Mouse (Mus musculus) midbrain, embryonic 13.5 days (tissue): ENCODE results near the gene Treml4. TPM values are rescaled to one million over a fixed set of nuclear protein-coding genes. Genes with fewer than 3 reads are reported as not detected.
"Not testable (repeated sequence)": the region's sequence is repeated elsewhere in the genome, so short reads cannot be mapped to it uniquely, and the experiment has no call there.

Experiments used
- ATAC-seq: fragments of 200-750 bp; cut with Nextera tagmentation; 2 replicates; pipeline ENCODE4 v1.8.0; 2017; ENCODE audit warnings: mild to moderate bottlenecking, moderate TSS enrichment, moderate library complexity
- H3K27ac ChIP-seq: fragments of 300-500 bp; sonication (generic); 2 replicates; pipeline ENCODE4 v1.5.1; 2015; ENCODE audit warnings: inconsistent platforms, mild to moderate bottlenecking, moderate library complexity
- H3K27me3 ChIP-seq: fragments of 300-500 bp; sonication (generic); 2 replicates; pipeline ENCODE4 v1.6.1; 2015; ENCODE audit warnings: mild to moderate bottlenecking, inconsistent platforms
- H3K36me3 ChIP-seq: fragments of 300-500 bp; sonication (generic); 2 replicates; pipeline ENCODE4 v1.6.1; 2015; ENCODE audit warnings: mild to moderate bottlenecking, inconsistent platforms
- H3K4me1 ChIP-seq: fragments of 300-500 bp; sonication (generic); replicated peaks from 2 replicates; pipeline ENCODE4 v1.6.1; 2015; ENCODE audit warnings: inconsistent platforms
- H3K4me2 ChIP-seq: fragments of 300-500 bp; sonication (generic); replicated peaks from 2 replicates; pipeline ENCODE4 v1.6.1; 2015; ENCODE audit warnings: moderate library complexity, mild to moderate bottlenecking, inconsistent platforms
- H3K4me3 ChIP-seq: fragments of 300-500 bp; sonication (generic); replicated peaks from 2 replicates; pipeline ENCODE4 v1.5.1; 2015; ENCODE audit warnings: mild to moderate bottlenecking, inconsistent platforms
- H3K9ac ChIP-seq: fragments of 300-500 bp; sonication (generic); replicated peaks from 2 replicates; pipeline ENCODE4 v1.6.1; 2015; ENCODE audit warnings: mild to moderate bottlenecking, inconsistent platforms
- H3K9me3 ChIP-seq: fragments of 300-500 bp; sonication (generic); 2 replicates; pipeline ENCODE4 v1.6.1; 2016; ENCODE audit warnings: mild to moderate bottlenecking, inconsistent platforms
- WGBS: fragments of 180-500 bp; shearing (Covaris S2); methylation state at CpG from one replicate; pipeline ENCODE4 v1.1.7; 2015; 5-methylcytosine and 5-hydroxymethylcytosine counted together
- polyA plus RNA-seq: library from polyadenylated mRNA; unstranded; fragments of >200 nt; fragmentation: Nextera tagmentation; extraction: Ambion mirVana; gene quantifications from 2 replicates; pipeline ENCODE4 v1.2.1, GENCODE M21; 2015

The Treml4 gene
- polyA plus RNA-seq, 1 experiment from 2014 or later: 0.20 TPM

DNA sequence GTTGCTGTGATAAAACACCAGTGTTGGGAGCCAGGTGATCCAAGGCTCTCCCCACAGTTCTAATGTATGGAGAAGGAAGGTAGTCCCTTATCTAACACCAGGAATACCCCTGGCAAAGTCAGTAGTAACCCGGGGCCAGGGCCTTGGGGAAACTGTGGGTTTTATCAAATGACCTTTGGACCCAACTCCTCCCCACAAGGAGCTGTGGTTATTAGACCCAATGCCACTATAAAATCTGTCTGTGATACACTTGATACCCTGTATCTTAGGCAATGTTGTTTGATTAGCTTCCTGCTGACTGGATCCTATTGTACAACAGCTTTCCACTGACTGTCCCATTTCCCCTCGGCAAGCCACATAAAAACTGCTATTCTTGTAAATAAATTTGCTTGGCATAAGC is 48.0 kb downstream of the Treml4 start:
- H3K9ac ChIP-seq: no peak overlapping the region
- WGBS: 79% methylated on average over 2 of the region's 2 CpGs
- H3K9me3 ChIP-seq: no peaks in the 10 kb centered on the region
- H3K27ac ChIP-seq: no peak overlapping the region
- no peak for ATAC-seq
- H3K4me2 ChIP-seq: no peak overlapping the region
- H3K4me3 ChIP-seq: no peak overlapping the region
- no peaks in the 10 kb centered on the region for H3K27me3 ChIP-seq
- H3K4me1 ChIP-seq: no peaks in the 10 kb centered on the region
- H3K36me3 ChIP-seq: no peaks in the 10 kb centered on the region

DNA sequence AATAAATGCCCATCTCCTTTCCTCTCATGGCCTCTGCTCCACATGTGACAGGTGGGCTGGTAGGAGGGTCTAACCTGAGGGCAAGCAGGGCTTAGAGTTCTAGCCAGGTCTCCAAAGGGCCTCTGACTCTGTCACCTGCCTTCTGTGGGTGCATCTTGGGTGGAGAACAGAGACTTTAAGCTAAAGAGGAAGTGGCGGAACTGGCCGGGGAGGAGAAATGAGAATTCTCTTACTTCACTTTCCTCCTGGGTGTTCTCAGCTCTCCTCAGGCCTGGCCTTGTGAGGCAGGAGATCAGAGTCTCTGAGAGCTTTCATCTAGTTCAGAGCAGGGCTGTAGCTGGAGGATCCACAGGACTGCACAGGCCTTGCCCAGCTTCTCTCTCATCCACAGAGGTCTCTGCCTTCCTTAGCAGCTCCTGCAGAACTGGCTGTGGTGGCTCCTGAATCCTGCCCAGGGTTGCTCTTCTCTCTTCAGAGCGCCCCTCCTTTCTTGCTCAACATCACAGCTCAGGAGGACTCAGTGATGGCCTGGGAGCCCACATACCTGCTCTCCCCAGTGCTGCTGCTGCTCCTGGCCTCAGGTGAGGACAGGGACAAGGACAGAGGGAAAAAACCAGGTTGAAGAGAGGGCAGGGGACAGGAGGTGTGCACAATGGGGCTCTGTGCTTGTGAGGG is 51.9 kb downstream of the Treml4 start, which contains the start of gene B430306N03Rik:
Gene B430306N03Rik, plus strand, starts transcription at position 237 of the 675 bp plus-strand sequence.
- H3K27ac ChIP-seq, ATAC-seq, H3K9me3 ChIP-seq, H3K9ac ChIP-seq, H3K36me3 ChIP-seq, H3K27me3 ChIP-seq, H3K4me1 ChIP-seq, H3K4me2 ChIP-seq, H3K4me3 ChIP-seq: not testable (repeated sequence)
- 87% methylated on average over 3 of the region's 3 CpGs for WGBS

- Histone ChIP-seq H3K27me3 (no peaks in the 10 kb centered on the region), H3K9ac (no peak overlapping the region), H3K4me1 (no peaks in the 10 kb centered on the region), H3K27ac (no peak overlapping the region), H3K9me3 (no peaks in the 10 kb centered on the region), H3K4me2 (no peak overlapping the region), H3K4me3 (no peak overlapping the region), H3K36me3 (no peaks in the 10 kb centered on the region)
- WGBS: 78% methylated on average over 1 of the region's 1 CpGs
- no peak for ATAC-seq
Measured at GRCm38 (mm10) chr17:48318686-48319085, 54.6 kb downstream of the Treml4 start.

DNA sequence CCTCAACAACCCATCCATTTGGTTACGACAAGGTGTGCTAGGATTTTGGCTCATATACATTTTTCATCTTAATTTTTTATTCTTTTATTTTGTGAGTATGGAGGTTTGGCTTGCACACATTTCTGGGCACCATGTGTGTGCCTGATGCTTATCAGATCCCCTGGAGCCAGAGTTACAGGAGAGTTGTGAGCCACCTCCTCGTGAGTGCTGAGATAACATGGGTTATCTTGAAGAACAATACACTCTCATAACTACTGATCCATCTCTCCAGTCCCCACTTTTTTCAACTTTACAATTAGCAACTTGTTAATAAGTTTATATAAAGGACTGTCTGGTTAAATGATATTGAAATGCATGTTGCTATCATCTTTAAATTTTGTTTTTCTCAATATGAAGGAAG is 57.2 kb downstream of the Treml4 start:
- no peak overlapping the region for H3K9ac ChIP-seq
- H3K4me2 ChIP-seq: no peak overlapping the region
- no peak overlapping the region for H3K27ac ChIP-seq
- H3K36me3 ChIP-seq: no peaks in the 10 kb centered on the region
- H3K4me1 ChIP-seq: no peaks in the 10 kb centered on the region
- no peak overlapping the region for H3K4me3 ChIP-seq
- H3K27me3 ChIP-seq: no peaks in the 10 kb centered on the region
- ATAC-seq: no peak
- WGBS: 86% methylated on average over 2 of the region's 2 CpGs
- no peaks in the 10 kb centered on the region for H3K9me3 ChIP-seq

DNA sequence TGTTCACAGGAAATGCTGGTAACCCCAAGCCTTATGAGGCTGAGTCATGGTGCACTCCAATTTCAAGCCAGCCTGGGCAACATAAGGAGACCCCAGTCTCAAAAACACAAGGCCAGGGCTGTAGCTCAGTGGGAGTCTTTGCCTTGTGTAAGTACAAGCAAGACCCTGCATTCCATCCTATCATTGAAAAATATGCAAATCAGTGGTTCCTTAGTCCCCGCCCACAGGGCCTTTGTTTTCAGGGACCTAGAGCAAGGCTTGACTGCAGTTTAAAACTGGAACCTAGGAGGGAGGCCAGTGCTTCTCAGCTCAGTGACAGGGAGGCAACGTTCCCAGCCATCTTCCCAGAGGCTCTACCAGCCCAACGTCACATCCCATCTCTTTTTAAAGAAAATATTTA is 59.1 kb downstream of the Treml4 start:
- ATAC-seq: no peak
- 74% methylated on average over 3 of the region's 3 CpGs for WGBS
- Histone ChIP-seq H3K4me2 (no peak overlapping the region), H3K4me3 (no peak overlapping the region), H3K9ac (no peak overlapping the region), H3K4me1 (no peaks in the 10 kb centered on the region), H3K27me3 (no peaks in the 10 kb centered on the region), H3K9me3 (no peaks in the 10 kb centered on the region), H3K27ac (no peak overlapping the region), H3K36me3 (no peaks in the 10 kb centered on the region)

DNA sequence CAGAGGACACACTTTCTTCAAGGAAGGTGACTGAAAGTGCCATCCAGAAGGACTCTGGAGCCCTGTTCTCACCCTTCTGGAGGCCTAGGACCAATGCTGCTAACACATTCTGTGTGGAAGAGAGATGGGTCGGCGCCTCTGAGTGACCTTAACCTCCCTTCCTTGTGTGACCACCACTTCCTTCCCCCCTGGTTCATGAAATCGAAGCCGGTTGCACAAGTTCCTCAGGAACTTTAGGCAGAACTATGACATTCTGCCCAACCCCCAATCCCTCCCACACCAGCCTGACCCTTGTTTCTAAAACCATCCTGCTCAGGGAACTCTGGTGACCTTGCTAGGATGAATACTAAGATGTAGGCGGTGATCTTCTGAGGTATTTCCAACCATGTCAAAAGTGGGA is 60.2 kb downstream of the Treml4 start:
- 88% methylated on average over 5 of the region's 5 CpGs for WGBS
- Histone ChIP-seq H3K4me3 (no peak overlapping the region), H3K36me3 (no peaks in the 10 kb centered on the region), H3K4me2 (no peak overlapping the region), H3K9ac (no peak overlapping the region), H3K27ac (no peak overlapping the region), H3K9me3 (no peaks in the 10 kb centered on the region), H3K4me1 (no peaks in the 10 kb centered on the region), H3K27me3 (no peaks in the 10 kb centered on the region)
- ATAC-seq: no peak

Other genes starting within 250 kb of the Treml4 start
- gene 1700122O11Rik, start 226.0 kb upstream of the Treml4 start, polyA plus RNA-seq: not detected in 2 replicates
- gene 1700067P10Rik, start 175.0 kb upstream of the Treml4 start, polyA plus RNA-seq: 0.34 TPM in 1 of 2 replicates, not detected in the other
- gene 9830107B12Rik, start 118.0 kb upstream of the Treml4 start, polyA plus RNA-seq: not detected in 2 replicates
- not detected in 2 replicates for gene A530064D06Rik, start 97.0 kb upstream of the Treml4 start, polyA plus RNA-seq
- not detected in 2 replicates for gene Trem1, start 31.5 kb upstream of the Treml4 start, polyA plus RNA-seq
- gene Trem3, start 16.5 kb upstream of the Treml4 start, polyA plus RNA-seq: not detected in 2 replicates
- 0.08 TPM in 1 of 2 replicates, not detected in the other for gene Treml2, start 35.2 kb downstream of the Treml4 start, polyA plus RNA-seq
- gene B430306N03Rik, start 51.8 kb downstream of the Treml4 start, polyA plus RNA-seq: 0.13 TPM in 1 of 2 replicates, not detected in the other
- gene Trem2, start 82.1 kb downstream of the Treml4 start, polyA plus RNA-seq: 2.8 and 3.1 TPM in 2 replicates
- gene Treml1, start 95.6 kb downstream of the Treml4 start, polyA plus RNA-seq: 0.59 and 0.80 TPM in 2 replicates
- 14.2 and 15.9 TPM in 2 replicates for gene Nfya, start 145.6 kb downstream of the Treml4 start, polyA plus RNA-seq
- 65.6 and 67.0 TPM in 2 replicates for gene Oard1, start 145.7 kb downstream of the Treml4 start, polyA plus RNA-seq
- gene Apobec2, start 168.6 kb downstream of the Treml4 start, polyA plus RNA-seq: 0.46 and 0.58 TPM in 2 replicates
- gene Tspo2, start 187.2 kb downstream of the Treml4 start, polyA plus RNA-seq: 3.2 and 3.5 TPM in 2 replicates
- gene Unc5cl, start 190.6 kb downstream of the Treml4 start, polyA plus RNA-seq: 0.23 TPM in 2 replicates